Mouse (Mus musculus): ENCODE measurements at regions not wholly inside any gene's neighbourhood (a gene's known extent, or its start where the extent isn't known, plus 50 kb on each side); places are given as distances from the start of the nearest gene placed in this dataset.
A peak's percentile ranks its signal among the peaks of the same experiment; 100 is the strongest.

DNA sequence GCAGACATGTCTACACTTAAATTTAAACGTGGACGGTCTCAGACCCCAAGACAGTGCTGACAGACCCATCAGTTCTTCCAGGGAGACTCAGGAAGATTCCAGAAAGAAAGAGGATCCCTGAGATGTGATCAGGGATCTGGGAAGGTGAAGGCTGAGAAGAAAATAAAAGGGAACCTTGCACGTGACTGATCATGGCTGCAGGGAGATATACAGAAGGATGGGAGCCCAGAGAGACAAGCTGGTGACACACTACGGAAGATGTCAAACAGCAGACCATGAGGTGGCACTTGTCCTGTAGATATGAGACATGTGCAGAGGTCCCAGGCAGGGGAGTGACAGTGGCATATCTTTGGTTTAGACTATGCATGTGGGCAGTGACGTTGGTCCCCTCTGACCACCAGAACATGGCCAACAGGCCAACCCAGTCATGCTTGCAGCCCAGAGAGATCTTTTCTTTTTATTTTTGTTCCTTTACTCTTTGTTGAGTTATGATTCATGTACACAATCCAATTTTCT is 231.5 kb downstream of the Rplp1 start:
- no peak for ATAC-seq (replicated peaks; ENCODE audit: poor library complexity, severe bottlenecking)

DNA sequence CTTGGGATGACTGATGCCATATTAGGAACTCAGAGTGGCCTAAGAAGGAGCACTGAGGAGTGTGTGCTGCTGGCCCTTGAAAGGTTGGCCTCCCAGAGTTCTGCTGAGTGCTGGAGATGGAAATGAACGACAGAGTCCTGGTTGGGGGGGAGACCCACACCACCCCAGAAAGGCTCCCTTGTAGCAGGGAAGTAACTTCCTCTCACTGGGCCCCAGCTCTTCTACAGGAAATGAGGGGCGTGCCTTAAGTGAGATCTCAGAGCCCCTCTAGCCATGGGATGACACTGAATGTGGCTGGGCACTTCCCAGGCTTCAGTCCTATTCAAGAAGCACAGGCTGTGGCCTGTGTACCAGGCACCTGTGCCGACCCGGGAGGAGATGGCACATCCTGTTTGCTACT is 232.0 kb downstream of the Rplp1 start:
- ATAC-seq (replicated peaks; ENCODE audit: poor library complexity, severe bottlenecking): peak; percentile 67

DNA sequence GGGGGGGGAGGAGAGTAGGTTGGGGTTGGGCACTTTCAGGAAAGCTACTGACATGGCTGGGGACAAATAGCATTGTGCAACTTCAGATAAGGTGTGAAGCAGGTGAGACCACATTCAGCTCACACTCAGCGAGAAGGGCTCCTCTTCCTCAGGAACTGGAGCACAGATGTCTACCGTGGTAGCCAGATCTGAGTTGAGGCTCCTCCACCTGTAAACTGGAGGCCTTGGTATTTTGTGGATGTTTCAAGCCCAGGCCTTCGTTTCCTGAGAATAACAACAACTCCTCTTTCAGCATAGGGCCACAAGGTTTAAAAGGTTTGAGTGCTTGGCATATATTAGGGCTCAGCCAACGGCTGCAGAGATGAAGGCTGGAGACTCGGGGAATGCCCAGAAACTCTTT is 232.9 kb downstream of the Rplp1 start:
- ATAC-seq (replicated peaks; ENCODE audit: poor library complexity, severe bottlenecking): no peak

DNA sequence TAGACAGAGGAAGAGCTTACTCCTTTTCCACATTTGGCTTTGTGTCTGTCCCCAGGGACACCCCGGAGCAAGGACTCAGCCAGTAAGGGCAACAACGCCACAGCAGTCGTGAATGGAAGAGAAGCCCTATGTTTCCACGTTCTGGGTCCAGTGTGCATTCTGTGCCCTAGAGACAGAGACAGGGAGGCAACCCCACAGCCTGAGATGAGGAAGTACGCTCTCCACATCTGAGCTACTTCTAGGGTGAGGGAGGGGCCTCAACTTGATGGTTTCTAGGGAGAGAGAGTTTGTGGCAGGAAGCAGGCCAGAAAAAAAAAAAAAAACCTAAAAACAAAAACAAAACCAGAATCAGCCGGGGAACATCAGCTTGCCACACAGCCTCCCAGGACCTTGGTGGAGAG is 233.4 kb downstream of the Rplp1 start:
- peak; percentile 93 for ATAC-seq (replicated peaks; ENCODE audit: poor library complexity, severe bottlenecking)

DNA sequence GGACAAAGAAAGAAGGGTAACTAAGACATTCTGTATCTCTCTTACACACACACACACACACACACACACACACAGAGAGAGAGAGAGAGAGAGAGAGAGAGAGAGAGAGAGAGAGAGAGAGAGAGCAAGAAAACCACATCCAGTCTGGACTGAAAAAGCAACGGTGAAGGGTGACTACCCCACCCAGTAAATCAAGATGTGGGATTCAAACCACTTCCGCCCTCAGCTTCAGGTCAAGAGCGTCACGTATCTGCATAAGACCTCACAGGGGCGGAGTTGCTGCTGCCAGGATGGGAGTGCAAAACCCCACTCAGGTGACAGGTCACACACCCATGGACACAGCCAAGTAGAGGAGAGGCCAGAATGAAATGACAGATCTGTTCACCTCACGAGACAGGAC is 234.7 kb downstream of the Rplp1 start:
- ATAC-seq (replicated peaks; ENCODE audit: poor library complexity, severe bottlenecking): peak; percentile 41; the same call in 1 of the 2 replicates

DNA sequence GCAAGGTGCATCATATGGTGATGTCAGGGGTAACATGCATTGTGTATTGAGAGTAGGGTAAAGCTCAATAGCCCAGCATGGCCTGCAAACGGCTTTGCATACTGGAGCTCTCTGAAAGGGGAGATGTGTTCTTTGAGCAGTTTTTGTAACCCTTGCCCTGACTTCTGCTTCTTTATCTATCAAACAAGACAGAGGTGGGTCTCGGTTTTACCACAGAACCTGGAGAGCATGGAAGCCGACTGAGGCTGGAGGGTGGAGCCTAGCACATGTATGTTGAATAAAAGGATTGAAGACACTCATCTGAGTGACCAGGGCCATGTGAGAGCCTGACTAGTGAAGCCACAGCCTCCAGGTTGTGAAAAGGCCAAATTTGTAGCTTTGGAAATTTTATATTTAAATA is 236.7 kb downstream of the Rplp1 start:
- no peak for ATAC-seq (replicated peaks; ENCODE audit: poor library complexity, severe bottlenecking)

DNA sequence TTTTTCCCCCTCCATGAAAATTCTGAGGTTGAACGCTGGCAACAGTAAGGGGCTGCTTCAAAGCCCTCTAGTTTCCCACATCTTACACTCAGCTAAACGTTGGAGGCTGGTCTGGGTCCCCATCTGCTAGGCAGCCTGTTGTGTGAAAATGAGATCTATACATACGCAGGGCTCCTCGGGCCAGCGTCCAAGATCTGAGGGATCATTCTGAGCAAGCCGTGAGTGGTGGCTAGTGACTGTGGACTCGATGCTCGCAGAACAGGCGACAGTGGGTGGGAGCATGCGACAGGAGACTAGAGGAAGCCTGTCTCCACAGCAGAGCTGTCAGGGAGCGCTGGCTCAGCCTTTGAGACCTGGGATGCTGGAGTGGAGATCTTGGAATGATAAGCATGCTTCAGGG is 237.3 kb downstream of the Rplp1 start:
- ATAC-seq (replicated peaks; ENCODE audit: poor library complexity, severe bottlenecking): no peak

DNA sequence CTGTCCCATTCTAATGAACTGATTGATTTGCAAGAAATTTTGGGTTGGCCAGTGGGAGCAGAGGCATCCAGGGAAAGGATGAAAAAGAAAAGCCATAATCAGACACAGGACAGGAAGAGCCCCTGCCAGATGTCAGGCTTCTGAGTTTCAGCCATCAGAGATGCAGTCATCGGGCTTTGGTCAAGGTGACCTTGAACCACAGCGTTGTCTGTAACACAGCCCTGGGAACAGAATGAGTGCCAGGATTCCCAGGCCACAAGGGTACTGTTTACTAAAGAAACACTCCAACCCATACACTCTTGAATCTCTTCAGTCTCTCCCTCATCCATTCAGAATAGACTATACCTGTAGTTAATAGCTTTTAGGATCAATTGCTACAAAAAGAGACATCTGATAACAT is 239.0 kb downstream of the Rplp1 start:
- ATAC-seq (replicated peaks; ENCODE audit: poor library complexity, severe bottlenecking): no peak

DNA sequence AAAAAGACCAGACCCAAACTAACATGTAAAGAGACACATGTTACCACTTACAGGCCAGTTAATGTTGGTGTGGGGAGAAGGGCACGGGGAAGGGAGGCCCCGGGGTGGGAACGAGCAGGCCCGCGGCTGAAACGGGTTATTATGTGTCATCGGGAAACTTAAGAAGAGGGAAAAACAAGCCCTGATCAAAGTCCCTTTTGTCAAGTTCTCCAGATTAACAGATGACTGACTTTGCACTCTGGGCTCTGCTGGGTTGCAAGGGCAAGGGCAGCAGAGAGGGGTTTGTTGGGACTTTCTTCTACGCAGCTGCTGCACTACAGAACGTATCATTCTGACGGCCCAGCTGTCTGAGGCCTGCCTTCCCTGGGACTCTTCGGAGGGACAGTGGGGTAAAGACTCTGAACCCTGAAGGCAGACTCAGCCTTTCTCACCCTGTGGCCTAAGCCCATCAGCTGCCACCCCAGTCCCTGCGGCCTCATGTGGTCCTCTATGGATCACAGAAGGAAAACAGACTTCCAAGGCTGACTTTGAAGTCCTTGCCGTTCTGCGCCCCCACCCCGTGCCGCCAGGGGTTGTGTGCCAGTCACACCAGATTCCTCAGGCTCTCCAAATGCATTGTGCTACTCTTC is 240.7 kb downstream of the Rplp1 start:
- ATAC-seq (replicated peaks; ENCODE audit: poor library complexity, severe bottlenecking): no peak

DNA sequence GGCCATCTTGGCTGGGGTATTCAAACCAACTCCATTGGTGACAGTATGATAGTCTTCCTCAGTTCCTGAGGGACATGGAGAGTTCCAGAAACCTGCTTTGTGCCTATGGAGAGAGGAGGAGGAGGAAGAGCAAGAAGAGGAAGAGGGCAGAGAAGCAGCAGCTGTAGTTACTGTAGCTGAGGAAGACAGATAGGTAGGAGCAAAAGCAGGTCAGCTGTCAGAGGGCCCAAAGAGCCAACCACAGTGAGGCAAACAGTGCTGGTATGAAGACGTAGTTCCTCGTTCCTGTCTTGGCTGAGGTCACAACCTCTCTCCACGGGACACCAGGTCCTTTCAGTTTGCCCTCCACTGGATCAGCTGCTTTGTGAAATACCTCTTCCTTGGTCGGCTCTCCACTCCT is 243.4 kb downstream of the Rplp1 start:
- peak; percentile 49 for ATAC-seq (replicated peaks; ENCODE audit: poor library complexity, severe bottlenecking)

DNA sequence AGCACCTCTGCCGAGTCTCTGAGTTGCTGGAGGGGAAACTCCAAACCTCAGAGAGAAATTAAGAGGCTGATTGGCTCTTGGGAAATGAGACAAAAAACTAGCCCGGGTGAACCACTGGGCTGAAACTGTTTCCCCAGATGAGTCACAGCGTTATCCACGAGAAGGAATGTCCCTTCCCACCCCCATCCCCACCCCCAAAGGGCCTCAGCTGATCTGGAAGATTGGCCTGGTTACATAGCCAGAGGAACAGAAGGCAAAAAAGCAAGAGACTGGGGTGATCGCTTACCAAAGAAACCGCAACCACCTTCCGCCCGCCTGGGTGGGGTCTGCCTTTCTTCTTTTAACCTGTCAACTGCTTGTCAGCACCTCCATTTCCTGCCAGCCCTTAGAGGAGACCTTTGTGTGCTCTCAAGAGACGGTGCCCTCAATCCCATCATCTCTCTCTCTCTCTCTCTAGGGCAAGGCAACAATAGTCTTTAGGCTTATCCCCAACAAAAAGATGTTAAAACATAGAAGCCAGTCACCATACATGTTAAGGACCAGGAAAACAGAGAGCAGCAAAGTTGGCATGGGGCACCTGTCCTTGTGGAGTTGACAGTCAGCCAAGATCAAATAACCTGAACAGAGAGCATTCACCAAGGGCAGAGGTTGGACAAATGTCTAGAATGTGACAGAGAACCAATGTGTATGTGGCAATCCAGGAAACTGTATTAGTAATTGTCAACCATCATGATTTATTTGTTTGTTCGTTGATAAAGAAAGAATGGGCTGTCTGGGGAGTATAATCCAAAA is 244.4 kb downstream of the Rplp1 start:
- peak; percentile 31 for ATAC-seq (replicated peaks; ENCODE audit: poor library complexity, severe bottlenecking)

DNA sequence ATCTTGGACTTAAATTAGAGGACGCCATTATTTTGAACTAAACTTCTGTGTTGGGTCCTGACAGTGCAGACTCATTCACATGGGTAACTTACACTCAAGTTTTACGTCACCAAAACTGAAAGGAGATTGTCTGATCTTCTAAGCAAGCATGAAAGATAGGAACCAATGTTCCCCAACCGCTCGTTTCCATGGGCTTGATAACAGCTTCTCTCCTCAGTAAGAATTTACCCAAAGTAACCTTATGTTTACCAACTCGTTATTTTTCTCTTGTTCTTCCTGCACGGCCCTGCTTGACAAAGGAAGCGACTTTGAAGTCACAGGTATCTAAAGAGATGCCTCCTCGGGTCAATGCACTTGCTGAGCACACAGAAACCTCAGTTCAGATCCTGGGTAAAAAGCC is 245.6 kb downstream of the Rplp1 start:
- no peak for ATAC-seq (replicated peaks; ENCODE audit: poor library complexity, severe bottlenecking)

DNA sequence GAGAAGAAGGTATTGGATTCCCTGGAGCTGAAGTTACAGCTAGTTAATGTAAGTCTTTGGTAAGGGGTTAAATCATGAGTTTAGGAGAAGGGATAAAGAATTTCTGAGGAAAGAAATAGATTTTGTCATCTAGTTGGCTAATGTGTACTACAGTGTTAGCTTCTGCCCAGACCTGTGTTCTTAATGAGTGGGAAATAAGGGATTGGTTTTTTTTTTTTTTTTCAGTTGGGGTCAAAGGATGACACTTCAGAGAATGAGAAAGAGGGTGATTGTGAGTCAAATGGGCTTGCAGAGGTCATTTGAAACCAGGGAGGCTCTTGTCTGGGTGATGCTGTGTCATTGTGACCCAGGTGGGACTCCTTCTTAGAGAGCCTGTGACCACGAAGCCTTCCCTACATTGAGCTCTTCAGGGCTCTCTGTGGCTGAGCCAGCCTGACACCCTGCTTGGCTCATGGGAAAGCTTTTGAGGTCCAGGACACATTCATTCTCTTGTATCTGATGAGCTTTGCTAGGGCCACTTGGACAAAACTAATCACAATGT is 246.1 kb downstream of the Rplp1 start:
- ATAC-seq (replicated peaks; ENCODE audit: poor library complexity, severe bottlenecking): no peak

DNA sequence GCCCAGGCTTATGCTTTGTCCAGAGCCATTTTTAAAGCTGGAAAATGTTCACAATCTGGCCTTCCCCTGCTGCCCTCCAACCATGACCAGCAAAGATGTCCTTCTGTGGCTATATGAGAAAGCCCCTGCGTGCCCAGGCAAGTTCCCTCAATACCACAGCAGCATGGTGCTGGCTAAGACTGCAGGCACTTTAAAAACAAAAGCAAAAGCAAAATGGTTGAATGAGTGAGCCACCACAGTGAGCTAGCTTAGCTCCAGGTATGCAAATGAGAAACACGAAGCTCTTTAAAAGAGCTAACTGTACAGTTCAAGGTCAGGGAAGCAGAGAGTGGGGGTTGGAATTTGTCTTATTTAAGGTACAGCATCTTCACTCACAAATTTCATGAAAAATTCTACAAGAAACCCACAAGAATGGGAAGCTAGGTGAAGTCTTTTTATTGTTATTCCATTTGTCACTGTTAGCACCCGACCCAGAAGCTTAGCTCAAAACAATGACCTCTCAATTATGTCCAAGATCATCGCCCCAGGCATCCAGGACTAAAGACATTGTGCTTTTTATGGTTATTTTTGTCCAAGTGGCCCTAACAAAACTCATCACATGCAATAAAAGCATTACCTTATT is 246.8 kb downstream of the Rplp1 start:
- ATAC-seq (replicated peaks; ENCODE audit: poor library complexity, severe bottlenecking): no peak

DNA sequence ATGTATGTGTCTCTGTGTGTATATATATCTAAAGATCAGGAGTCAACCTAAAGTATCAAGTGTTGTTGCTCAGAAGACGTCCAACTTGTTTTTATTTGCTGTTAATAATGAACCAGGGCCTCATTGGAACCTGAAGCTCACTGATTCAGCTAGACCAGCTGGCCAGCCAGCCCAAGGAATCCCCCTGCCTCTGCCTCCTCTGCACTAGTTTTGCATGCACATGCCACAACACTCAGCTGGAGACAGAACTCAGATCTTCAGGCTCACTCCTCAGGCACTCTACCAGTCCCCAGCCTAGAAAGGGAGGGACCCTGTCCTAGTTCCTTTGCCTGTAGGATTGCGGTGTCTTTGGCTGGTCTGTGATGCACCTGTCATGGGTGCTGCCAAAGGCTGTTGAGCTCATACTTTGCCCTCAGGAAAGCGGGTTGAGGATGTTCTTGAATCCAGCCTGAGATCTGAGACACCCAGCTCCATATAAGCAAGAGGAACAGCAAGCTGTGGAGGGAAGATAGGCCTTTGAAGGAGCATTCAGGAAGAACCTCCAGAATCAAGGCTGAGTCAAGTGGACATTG is 247.5 kb downstream of the Rplp1 start:
- no peak for ATAC-seq (replicated peaks; ENCODE audit: poor library complexity, severe bottlenecking)

DNA sequence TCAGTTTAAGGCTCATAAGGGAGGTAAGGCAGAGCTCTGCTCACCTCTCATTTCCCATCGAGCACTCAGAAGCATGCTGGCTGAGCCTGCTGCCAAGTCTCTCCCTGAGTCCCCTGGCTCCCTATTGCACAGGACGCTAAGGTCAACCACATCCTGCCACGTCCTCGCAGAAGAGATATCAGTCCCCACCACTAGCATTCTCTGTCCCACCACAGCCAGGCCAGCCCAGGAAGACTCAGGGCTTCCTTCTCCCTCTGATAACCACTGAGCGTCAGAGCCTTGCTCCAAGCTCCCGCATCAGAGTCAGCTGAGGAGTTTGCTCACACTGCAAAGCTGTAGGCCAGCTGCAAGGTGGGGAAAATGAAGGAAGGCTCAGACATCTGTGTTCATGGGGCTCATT is 248.2 kb downstream of the Rplp1 start:
- ATAC-seq (replicated peaks; ENCODE audit: poor library complexity, severe bottlenecking): peak; percentile 96

DNA sequence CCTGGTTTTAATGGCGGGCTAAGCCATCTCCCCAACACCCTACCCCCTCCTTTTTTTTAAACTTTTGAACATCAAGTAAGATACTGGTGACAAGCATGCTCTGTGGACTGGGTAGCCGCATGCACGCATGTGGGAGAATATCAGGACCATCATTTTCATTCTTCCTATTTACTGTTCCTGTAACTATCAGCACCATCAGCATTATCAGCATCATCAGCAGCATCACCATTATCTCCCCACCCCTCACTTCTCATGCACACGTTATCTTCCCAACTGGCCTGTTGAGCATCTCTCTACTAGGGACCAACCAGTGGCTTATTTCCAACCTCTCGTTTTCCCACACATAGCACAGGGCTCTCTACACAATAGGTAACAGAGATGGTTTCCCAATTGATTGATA is 249.1 kb downstream of the Rplp1 start:
- ATAC-seq (replicated peaks; ENCODE audit: poor library complexity, severe bottlenecking): no peak

DNA sequence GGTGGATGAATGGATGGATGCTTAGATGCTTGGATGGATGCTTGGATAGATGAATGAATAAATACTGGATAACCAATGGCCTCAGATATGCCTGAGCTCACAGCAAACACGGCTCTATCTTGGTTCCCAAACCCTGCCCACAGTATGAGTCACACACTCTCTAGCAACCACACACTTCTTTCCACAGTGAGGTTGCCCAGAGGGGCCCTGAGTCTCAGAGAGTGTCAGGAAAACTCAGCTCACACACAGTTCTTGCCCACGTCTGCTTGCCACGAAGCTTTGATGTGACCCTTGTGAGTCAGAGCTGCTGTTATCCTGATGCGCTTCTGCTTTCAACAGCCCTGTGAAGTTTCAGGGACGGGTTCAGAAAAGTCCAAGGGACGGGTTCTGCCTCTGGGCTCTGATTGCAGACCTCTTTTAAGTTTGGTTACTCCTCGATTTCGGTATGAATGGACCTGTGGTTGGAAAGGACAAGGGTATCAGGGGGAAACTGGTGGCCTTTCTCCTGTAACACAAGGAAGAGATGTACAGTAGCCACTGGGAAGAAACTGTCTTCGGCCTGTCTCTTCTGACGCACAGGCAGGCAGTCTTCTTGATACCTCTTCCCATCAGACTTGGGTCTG is 250.2 kb downstream of the Rplp1 start:
- ATAC-seq (replicated peaks; ENCODE audit: poor library complexity, severe bottlenecking): peak; percentile 29; the same call in 1 of the 2 replicates

DNA sequence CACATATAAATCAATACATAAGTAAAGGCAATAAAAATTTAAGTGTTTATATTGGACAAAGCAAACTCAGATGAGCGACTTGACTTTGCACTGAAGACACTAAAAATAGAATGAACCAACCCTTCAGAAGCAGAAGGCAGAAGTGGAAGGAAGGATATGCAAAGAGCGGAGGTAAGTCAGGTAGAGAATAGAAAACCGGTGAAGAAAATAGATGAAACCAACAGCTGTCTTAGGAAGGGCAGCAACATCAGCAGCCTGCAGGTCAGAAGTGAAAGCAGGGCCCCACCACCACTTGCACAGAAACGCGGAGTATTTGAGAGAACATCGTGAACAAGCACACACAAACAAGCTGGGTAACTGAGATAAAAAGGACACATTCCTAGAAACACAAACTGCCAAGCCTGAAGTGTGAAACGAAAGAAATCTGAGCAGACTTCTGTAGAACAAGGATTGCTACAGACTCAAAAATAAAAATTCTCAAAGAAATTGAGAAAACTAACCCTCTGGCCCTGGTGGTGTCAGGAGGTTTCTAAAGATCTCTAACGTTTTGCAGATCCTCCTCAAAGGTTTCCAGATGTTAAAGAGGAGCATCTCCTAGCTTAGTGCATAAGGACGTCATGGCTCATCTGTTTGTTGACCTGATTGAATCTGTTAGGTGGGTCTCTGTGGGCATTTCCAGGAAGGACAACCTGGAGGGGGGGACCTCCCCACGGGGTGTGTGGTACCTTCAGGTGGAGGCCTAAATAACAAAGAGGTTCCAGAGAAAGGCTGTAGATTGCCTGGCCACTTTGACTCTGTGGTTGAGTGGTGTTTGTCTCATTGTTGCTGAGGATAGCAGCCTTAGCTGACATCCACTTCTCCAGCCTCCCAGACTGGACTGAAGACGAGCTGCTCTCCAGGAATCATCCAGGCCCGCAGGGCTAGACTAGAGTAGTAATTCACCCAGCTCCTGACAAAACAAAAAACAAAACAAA is 252.0 kb downstream of the Rplp1 start:
- ATAC-seq (replicated peaks; ENCODE audit: poor library complexity, severe bottlenecking): no peak
